Mouse (Mus musculus) neural tube, embryonic 13.5 days (tissue): ENCODE measurements around the gene Ginm1. TPM values are rescaled to one million over a fixed set of nuclear protein-coding genes. Genes with fewer than 3 reads are reported as not detected.
"Not testable (repeated sequence)": the region's sequence is repeated elsewhere in the genome, so short reads cannot be mapped to it uniquely, and the experiment has no call there.

Experiments
- ATAC-seq: fragments of 200-750 bp; cut with Nextera tagmentation; 2 replicates; pipeline ENCODE4 v1.8.0; 2017; ENCODE audit warnings: low read depth, mild to moderate bottlenecking, moderate TSS enrichment, moderate library complexity
- H3K27ac ChIP-seq: fragments of 300-500 bp; sonication (generic); replicated peaks from 2 replicates; pipeline ENCODE4 v1.5.1; 2015; ENCODE audit warnings: moderate library complexity, mild to moderate bottlenecking, inconsistent platforms
- H3K27me3 ChIP-seq: fragments of 300-500 bp; sonication (generic); 2 replicates; pipeline ENCODE4 v1.6.1; 2015; ENCODE audit warnings: mild to moderate bottlenecking, inconsistent platforms
- H3K36me3 ChIP-seq: fragments of 300-500 bp; sonication (generic); 2 replicates; pipeline ENCODE4 v1.6.1; 2015; ENCODE audit warnings: mild to moderate bottlenecking, inconsistent platforms
- H3K4me1 ChIP-seq: fragments of 300-500 bp; sonication (generic); replicated peaks from 2 replicates; pipeline ENCODE4 v1.6.1; 2015; ENCODE audit warnings: inconsistent platforms
- H3K4me2 ChIP-seq: fragments of 300-500 bp; sonication (generic); 2 replicates; pipeline ENCODE4 v1.6.1; 2015; ENCODE audit warnings: inconsistent platforms, mild to moderate bottlenecking, moderate library complexity
- H3K4me3 ChIP-seq: fragments of 300-500 bp; sonication (generic); 2 replicates; pipeline ENCODE4 v1.5.1; 2015; ENCODE audit warnings: mild to moderate bottlenecking, inconsistent platforms
- H3K9ac ChIP-seq: fragments of 300-500 bp; sonication (generic); 2 replicates; pipeline ENCODE4 v1.6.1; 2015; ENCODE audit warnings: moderate library complexity, mild to moderate bottlenecking, inconsistent platforms
- H3K9me3 ChIP-seq: fragments of 300-500 bp; sonication (generic); 2 replicates; pipeline ENCODE4 v1.6.1; 2016; ENCODE audit warnings: inconsistent platforms
- WGBS: fragments of 180-500 bp; shearing (Covaris S2); methylation state at CpG from one replicate; pipeline ENCODE4 v1.1.7; 2015; 5-methylcytosine and 5-hydroxymethylcytosine counted together
- microRNA-seq: library from miRNA; unstranded; fragments of <30 nt; microRNA quantifications from one replicate; pipeline ENCODE4, GENCODE M21; 2016
- polyA plus RNA-seq: library from polyadenylated mRNA; unstranded; fragments of >200 nt; fragmentation: Nextera tagmentation; extraction: Ambion mirVana; gene quantifications from 2 replicates; pipeline ENCODE4 v1.2.1, GENCODE M21; 2015

The Ginm1 gene
- polyA plus RNA-seq, 1 experiment from 2014 or later = 54.8 TPM

DNA sequence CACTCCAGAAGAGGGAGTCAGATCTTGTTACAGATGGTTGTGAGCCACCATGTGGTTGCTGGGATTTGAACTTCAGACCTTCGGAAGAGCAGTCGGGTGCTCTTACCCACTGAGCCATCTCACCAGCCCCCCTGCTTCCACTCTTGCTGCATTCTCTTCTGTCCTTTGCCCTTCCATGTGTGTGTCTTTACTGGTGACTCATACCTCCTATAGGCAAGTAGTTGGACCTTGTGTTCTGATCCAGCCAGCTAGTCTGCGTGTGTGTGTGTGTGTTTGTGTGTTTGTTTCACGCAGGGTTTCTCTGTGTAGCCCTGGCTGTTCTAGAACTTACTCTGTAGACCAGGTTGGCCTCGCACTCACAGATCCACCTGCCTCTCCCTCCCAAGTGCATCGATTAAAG is 47.1 kb downstream of the Ginm1 start:
- not testable (repeated sequence) for H3K27ac ChIP-seq, H3K27me3 ChIP-seq, H3K4me2 ChIP-seq, ATAC-seq, H3K4me1 ChIP-seq, H3K9me3 ChIP-seq, H3K4me3 ChIP-seq, H3K9ac ChIP-seq
- 97% methylated on average over 6 of the region's 6 CpGs for WGBS
- H3K36me3 ChIP-seq = peaks cover 74% of the 10 kb centered on the region

DNA sequence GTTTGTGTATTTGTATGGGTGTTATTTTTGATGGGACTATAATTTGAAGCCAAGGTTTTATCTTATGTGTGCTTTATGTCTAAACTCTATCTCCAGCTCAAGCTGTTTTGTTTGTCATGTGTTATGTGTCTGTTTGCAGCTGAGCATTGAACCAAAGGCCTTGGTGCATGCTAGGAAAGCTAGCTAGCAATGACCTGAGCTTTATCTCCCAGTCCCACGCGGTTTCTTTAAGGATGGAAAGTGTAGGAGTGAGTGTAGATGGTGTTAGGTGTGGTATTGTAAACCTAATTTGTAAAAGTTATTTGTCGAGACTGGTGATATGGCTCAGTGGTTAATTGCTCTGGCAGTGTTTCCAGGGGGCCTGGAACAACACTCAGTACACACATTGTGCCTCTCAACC is 54.7 kb downstream of the Ginm1 start:
- Histone ChIP-seq H3K27me3 (no peaks in the 10 kb centered on the region), H3K4me1 (no peaks in the 10 kb centered on the region), H3K9ac (no peak overlapping the region), H3K9me3 (no peaks in the 10 kb centered on the region), H3K36me3 (peaks cover 22% of the 10 kb centered on the region), H3K4me2 (no peak overlapping the region), H3K27ac (no peak overlapping the region), H3K4me3 (no peak overlapping the region)
- no peak for ATAC-seq
- 88% methylated on average over 3 of the region's 3 CpGs for WGBS

DNA sequence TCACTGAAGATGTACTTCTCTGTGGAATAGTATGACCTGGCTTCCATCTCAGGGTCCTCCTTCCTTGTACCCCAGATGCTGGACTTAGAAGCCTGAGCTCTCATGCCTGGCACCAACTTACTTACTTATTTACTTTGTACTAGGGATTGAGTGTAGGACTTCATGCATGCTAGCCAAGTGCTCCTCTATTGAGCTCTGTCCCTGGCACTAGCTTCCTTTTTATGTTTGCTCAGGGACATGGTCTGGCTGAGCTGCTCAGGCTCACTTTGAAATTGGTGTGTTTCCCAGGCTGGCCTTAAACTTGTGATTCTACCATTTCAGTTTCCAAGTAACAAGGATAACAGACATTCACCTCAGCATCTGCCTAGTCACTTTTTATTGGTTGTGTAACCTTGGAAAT is 55.5 kb downstream of the Ginm1 start:
- peaks cover 3% of the 10 kb centered on the region; the same call in 1 of the 2 replicates for H3K4me1 ChIP-seq
- H3K9ac ChIP-seq = no peak overlapping the region
- no peak overlapping the region for H3K4me3 ChIP-seq
- no peaks in the 10 kb centered on the region for H3K9me3 ChIP-seq
- H3K27ac ChIP-seq = no peak overlapping the region
- H3K36me3 ChIP-seq = peaks cover 17% of the 10 kb centered on the region
- H3K4me2 ChIP-seq = no peak overlapping the region
- ATAC-seq = no peak
- H3K27me3 ChIP-seq = no peaks in the 10 kb centered on the region

DNA sequence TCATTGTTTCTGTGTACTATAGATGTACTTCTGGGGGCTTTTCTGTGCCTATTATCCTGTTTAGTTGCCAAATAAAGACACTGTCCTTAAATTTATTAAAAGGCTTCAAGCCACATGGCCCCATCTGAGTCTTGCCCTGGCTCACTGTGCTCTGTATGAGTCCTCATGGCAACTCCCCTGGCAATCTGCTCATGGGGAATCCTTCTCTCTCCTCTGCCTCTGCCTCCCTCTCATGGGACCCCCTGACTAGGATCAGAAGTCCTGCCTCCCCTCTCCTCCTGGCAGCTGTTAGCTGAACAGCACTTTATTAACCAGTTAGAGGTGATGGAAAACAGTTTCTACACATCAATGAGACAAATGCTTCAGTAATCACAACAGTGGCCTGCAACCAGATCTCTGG is 61.0 kb downstream of the Ginm1 start:
- H3K27ac ChIP-seq = peak overlapping the region; percentile 42; the same call in 1 of the 2 replicates
- H3K9me3 ChIP-seq = no peaks in the 10 kb centered on the region
- peaks cover 37% of the 10 kb centered on the region for H3K4me1 ChIP-seq
- no peak overlapping the region for H3K4me2 ChIP-seq
- no peaks in the 10 kb centered on the region for H3K36me3 ChIP-seq
- H3K4me3 ChIP-seq = no peak overlapping the region
- H3K27me3 ChIP-seq = no peaks in the 10 kb centered on the region
- 0 out of 2 replicates have a peak, but pooled peaks have one; percentile 58 for ATAC-seq
- H3K9ac ChIP-seq = 0 out of 2 replicates have a peak overlapping the region, but pooled peaks have one; percentile 8

DNA sequence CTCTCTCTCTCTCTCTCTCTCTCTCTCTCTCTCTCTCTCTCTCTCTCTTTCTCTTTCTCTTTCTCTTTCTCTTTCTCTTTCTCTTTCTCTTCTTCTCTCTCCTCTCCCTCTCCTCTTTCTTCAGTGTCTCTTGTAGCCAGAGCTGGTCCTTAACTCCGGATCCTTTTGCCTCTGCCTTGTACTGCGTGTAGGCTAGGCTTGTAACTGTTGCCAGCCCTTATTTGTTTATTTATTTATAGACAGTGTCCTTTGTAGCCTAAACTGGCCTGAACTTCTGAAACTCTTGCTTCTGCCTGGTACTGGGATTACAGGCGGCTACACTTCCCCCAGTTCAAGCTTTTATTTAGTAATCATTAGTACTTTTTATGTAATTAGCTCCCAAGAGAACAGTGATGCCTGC is 65.6 kb downstream of the Ginm1 start:
- peak overlapping the region; percentile 54 for H3K9ac ChIP-seq
- no peaks in the 10 kb centered on the region for H3K27me3 ChIP-seq
- no peaks in the 10 kb centered on the region for H3K9me3 ChIP-seq
- peak overlapping the region; percentile 96 for H3K4me2 ChIP-seq
- H3K36me3 ChIP-seq = no peaks in the 10 kb centered on the region
- ATAC-seq = no peak
- WGBS = 26% methylated on average over 3 of the region's 3 CpGs
- peak overlapping the region; percentile 75 for H3K4me3 ChIP-seq
- peaks cover 38% of the 10 kb centered on the region for H3K4me1 ChIP-seq
- H3K27ac ChIP-seq = no peak overlapping the region

DNA sequence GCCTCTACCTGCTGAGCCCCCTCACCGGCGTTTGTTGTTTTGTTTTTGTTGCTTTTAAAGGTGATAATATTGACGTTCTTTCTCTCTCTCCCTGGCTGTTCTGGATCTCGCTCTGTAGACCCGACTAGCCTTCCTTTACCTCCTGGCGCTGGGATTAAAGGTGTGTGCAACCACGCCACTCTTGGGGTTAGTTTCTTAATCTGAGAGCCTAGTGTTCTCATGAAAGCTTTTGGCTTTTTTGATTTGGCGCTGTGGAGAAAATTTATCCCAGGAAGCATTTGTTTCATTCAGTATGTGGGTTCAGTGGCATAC is 66.2 kb downstream of the Ginm1 start:
- no peak for ATAC-seq
- Histone ChIP-seq H3K4me1 (peaks cover 34% of the 10 kb centered on the region), H3K4me2 (peak overlapping the region; percentile 96), H3K9me3 (no peaks in the 10 kb centered on the region), H3K4me3 (peak overlapping the region; percentile 75), H3K27me3 (no peaks in the 10 kb centered on the region), H3K36me3 (no peaks in the 10 kb centered on the region), H3K9ac (peak overlapping the region; percentile 78), H3K27ac (no peak overlapping the region)
- WGBS = 0% methylated on average over 8 of the region's 8 CpGs

DNA sequence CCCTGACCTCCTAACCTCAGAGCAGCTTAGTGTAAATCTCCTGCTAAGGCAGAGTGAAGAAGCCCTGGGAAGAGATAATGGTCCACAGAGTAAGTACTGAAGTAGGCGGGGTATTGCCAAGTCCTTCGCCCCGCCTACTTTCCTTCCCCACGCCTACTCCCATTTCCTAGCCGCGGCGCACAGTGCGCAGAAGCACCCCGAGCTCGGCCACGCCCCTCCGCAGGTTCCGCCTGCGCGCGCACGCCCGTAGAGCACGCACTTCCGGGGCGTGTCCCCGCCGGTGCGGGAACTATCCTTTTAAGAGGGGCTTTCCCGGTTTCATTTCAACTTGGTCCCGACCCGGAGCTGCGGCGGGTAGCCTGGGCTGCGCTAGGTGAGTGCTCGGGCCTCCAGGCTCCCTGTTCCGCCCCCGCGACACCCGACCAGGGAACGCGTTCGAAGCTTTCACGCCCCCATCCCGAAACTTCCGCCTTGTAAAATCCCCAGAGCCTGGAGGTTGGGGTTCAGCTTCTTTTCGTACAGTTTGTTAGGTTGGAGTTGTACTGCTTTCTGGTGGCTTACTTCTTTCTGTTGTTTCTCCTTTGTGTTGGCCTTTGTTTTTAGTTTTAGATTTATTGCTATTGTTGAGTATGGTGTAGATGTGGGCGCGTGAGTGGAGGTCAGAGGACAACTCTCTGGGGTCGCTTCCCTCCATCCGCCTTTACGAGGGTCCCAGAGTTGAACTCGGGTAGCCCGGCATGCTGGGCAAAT is 66.7 kb downstream of the Ginm1 start, which contains the start of gene Katna1:
Gene Katna1 (plus strand): TSS at position 250 of the 750 bp plus-strand sequence.
- Histone ChIP-seq H3K4me1 (peaks cover 31% of the 10 kb centered on the region), H3K9me3 (no peaks in the 10 kb centered on the region), H3K4me2 (peak within 1 kb of the TSS; percentile 96), H3K4me3 (peak within 1 kb of the TSS; percentile 75), H3K36me3 (no peaks in the 10 kb centered on the region), H3K9ac (peak within 1 kb of the TSS; percentile 78), H3K27me3 (no peaks in the 10 kb centered on the region), H3K27ac (peak within 1 kb of the TSS; percentile 77)
- under 1% methylated on average over 49 of the region's 49 CpGs for WGBS
- peak; percentile 99 for ATAC-seq

Small RNA genes within 50 kb of the gene (microRNA-seq; reads per million reads assigned to microRNA genes)
- gene Mir5104 = 1.2 reads per million

Other genes with a start within 250 kb of the Ginm1 start
- gene Lrp11, start 203.0 kb downstream of the Ginm1 start, polyA plus RNA-seq = 31.1 and 31.7 TPM in 2 replicates
- gene Nup43, start 125.3 kb downstream of the Ginm1 start, polyA plus RNA-seq = 35.1 and 35.7 TPM in 2 replicates
- 184 and 187 TPM in 2 replicates for gene Pcmt1, start 111.7 kb downstream of the Ginm1 start, polyA plus RNA-seq
- gene Lats1, start 111.6 kb downstream of the Ginm1 start, polyA plus RNA-seq = 9.8 and 9.9 TPM in 2 replicates
- 36.8 and 43.7 TPM in 2 replicates for gene Katna1, start 66.8 kb downstream of the Ginm1 start, polyA plus RNA-seq
- 42.5 and 52.4 TPM in 2 replicates for gene Ppil4, start 67 bp upstream of the Ginm1 start, polyA plus RNA-seq
- 0.10 and 0.11 TPM in 2 replicates for gene Zc3h12d, start 39.6 kb upstream of the Ginm1 start, polyA plus RNA-seq
- gene Tab2, start 163.4 kb upstream of the Ginm1 start, polyA plus RNA-seq = 14.3 and 15.6 TPM in 2 replicates